Mouse (Mus musculus) c-Kit-negative CD71-positive TER-119-positive erythroid progenitor cells, embryonic 14.5 days (primary cell): ENCODE measurements at regions not wholly inside any gene's neighbourhood (a gene's known extent, or its start where the extent isn't known, plus 50 kb on each side); places are given as distances from the start of the nearest gene placed in this dataset.

Experiments used
- DNase-seq: peaks from one replicate; pipeline ENCODE4 v3.0.0-alpha.2; 2013; ENCODE audit warnings: low read depth, low spot score

- no peak for DNase-seq
These were observed 94.7 kb downstream of the Zfp36l1 start for GRCm38 (mm10) chr12:80018086-80018485.

GRCm38 (mm10) chr12:80017376-80017929, 95.4 kb downstream of the Zfp36l1 start:
- no peak for DNase-seq

- DNase-seq, result no peak
These were observed 96.9 kb downstream of the Zfp36l1 start for GRCm38 (mm10) chr12:80015938-80016337.

- DNase-seq, result no peak
These were observed 98.2 kb downstream of the Zfp36l1 start for GRCm38 (mm10) chr12:80014598-80014983.

- no peak for DNase-seq
These were observed 98.8 kb downstream of the Zfp36l1 start for GRCm38 (mm10) chr12:80013904-80014597.

- no peak for DNase-seq
These were observed 99.3 kb downstream of the Zfp36l1 start for GRCm38 (mm10) chr12:80013577-80013903.

GRCm38 (mm10) chr12:80011916-80012315, 100.9 kb downstream of the Zfp36l1 start:
- no peak for DNase-seq

- DNase-seq, result no peak
These were observed 101.9 kb downstream of the Zfp36l1 start for GRCm38 (mm10) chr12:80010947-80011346.

GRCm38 (mm10) chr12:80010220-80010619, 102.6 kb downstream of the Zfp36l1 start:
- DNase-seq, result no peak

- DNase-seq, result no peak
These were observed 105.0 kb downstream of the Zfp36l1 start for GRCm38 (mm10) chr12:80007849-80008248.

- DNase-seq, result no peak
These were observed 107.4 kb downstream of the Zfp36l1 start for GRCm38 (mm10) chr12:80005227-80005919.

- DNase-seq, result no peak
These were observed 108.2 kb downstream of the Zfp36l1 start for GRCm38 (mm10) chr12:80004575-80004974.

- DNase-seq, result no peak
These were observed 109.3 kb downstream of the Zfp36l1 start for GRCm38 (mm10) chr12:80003486-80003885.

GRCm38 (mm10) chr12:80002474-80003125, 110.2 kb downstream of the Zfp36l1 start:
- no peak for DNase-seq

- no peak for DNase-seq
These were observed 111.0 kb downstream of the Zfp36l1 start for GRCm38 (mm10) chr12:80001794-80002193.

GRCm38 (mm10) chr12:79999868-80000370, 112.9 kb downstream of the Zfp36l1 start:
- DNase-seq, result no peak

- DNase-seq, result no peak
These were observed 114.0 kb downstream of the Zfp36l1 start for GRCm38 (mm10) chr12:79998788-79999187.

GRCm38 (mm10) chr12:79998339-79998738, 114.5 kb downstream of the Zfp36l1 start:
- DNase-seq, result no peak

GRCm38 (mm10) chr12:79997201-79997600, 115.6 kb downstream of the Zfp36l1 start:
- no peak for DNase-seq

- no peak for DNase-seq
These were observed 117.2 kb downstream of the Zfp36l1 start for GRCm38 (mm10) chr12:79995521-79996094.

GRCm38 (mm10) chr12:79993821-79994571, 118.8 kb downstream of the Zfp36l1 start:
- DNase-seq, result no peak
